Mouse (Mus musculus) liver, postnatal 0 days (tissue): ENCODE results near the gene Glipr1l1.
"Not testable (repeated sequence)": the region's sequence is repeated elsewhere in the genome, so short reads cannot be mapped to it uniquely, and the experiment has no call there.

Experiments
- CTCF ChIP-seq: sonication (generic); IDR thresholded peaks from 2 replicates; pipeline ENCODE4 v1.5.1; 2016; ENCODE audit warnings: antibody characterized with exemption, low read depth
- EP300 ChIP-seq: IDR thresholded peaks from 2 replicates; pipeline ENCODE4 v1.6.1; 2016; ENCODE audit warnings: antibody characterized with exemption, low read depth, mild to moderate bottlenecking

DNA sequence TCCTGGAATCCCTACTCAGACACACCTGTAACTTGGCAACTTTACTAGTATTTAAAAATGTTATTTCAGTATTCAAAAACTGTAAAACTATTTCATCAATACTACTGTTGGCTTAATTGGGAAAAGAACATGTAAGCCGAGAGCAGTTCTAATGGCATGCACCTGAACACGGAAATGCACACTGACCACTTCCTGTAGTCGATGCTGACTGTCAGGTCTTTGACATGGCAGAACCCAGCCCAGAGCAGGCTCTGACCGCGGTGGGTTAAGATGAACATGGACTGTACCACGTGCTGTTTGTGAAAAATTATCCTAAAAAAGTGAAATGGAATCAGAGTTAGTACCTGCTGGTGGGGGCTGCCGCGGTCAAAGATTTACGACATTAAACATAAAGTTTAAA lies 16.5 kb upstream of the Glipr1l1 start:
- not testable (repeated sequence) for TF ChIP-seq EP300, CTCF
